Mouse (Mus musculus): ENCODE results near the gene Them5.

Them5 gene

DNA sequence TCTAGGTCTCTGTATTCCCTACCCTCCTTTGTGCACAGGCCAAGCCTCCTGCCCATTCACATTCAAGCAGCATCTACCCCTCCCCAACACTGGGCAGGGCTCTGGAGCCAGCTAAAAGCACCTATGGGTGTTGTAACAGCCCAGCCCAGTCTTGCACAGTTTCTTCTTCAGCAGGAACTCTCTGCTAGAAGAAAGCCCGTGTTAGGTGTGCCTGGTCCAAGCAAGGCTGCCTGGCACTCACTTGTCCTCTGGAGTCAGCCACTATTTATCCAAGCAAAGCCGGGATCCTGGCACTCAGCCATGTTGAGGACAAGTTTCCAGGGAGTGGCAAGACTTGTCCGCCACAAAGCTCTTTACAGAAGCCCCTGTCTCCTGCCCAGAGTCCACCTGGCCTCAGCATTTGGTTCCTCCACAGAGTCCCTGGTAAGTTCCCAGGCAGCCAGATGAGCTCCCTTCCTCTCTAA is at the start of gene Them5:
Gene Them5 (plus strand): TSS at position 141 of the 464 bp plus-strand sequence.
- no peak for DNase-seq (ENCODE audit: low spot score)

DNA sequence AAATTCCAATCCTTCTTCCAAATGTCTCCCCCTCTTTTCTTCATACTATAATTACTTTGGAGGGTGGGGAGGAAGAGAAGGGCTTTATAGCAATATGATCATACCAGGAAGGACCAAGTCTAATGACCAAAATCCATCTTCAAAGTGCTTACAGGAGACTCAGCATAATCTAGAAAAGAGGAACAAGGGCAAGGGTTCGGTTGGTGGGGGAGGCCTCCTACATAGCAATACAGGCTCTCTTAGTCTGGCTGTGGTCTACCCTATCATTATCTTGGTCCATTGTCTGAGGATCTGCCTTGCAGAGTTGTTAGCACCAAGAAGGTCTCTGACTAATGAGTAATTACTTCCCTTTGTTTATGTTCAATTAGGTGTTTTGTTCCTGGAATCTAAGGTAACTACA is 36.4 kb upstream of the Them5 start:
- DNase-seq (ENCODE audit: low spot score), result no peak

GRCm38 (mm10) chr3:94306975-94307374 is 34.9 kb upstream of the Them5 start:
- no peak for DNase-seq (ENCODE audit: low spot score)

DNA sequence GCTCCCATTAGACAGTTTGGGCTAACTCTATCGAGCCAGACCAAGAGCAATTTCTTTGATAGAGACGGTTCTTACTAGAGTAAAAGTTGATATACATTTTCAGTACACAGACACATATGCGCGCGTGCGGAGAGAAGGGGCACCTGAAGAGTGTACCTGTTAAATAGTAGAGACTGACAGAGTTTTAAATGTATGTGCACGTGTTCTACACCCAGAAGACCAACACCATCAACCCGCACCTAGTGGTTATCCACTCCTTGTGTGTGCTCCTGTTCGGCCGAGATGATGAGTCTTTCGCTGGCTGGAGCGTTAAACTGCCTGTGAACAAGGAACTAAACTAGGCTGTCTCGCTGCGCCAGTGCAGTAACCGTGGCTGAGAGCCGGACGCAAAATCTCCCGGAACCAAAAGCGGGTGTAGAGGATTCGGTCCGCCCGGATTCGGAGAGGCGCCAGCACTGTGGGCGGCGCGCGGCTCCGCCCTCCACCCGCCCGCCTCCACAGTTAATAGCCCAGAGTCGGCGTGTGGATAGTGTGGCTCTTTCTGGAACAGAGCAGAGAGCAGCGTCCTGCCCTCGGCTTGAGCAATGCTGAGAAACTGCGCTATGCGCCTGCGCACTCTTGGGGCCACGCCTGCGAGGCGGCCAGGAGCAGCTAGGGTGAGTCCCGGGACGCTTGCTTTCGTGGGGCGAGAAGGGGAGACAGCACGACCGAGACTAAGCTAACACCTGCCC is 32.1 kb upstream of the Them5 start, which contains the start of gene Them4:
Gene Them4 (plus strand): TSS at position 457 of the 731 bp plus-strand sequence.
- peak; percentile 96 for DNase-seq (ENCODE audit: low spot score)

DNA sequence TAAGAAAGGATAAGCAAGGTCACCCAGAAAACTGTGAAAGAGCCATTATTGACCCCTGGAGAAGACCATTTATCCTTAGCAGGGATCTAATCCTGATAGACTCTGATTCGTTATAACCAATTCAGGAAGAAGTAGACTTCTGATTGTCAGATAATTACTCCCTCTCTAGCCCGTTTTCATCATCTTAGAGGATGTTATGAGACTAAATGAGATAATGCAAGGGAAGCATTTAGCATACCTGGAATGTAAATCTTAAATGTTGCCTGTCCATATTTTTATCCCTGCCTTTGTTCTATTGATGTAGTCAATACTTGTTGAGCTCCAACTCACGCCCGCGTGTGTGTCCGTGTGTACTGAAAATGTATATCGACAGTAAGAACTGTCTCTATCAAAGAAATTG is 31.4 kb upstream of the Them5 start:
- no peak for DNase-seq (ENCODE audit: low spot score)

- DNase-seq (ENCODE audit: low spot score), result no peak
These were observed 31.0 kb upstream of the Them5 start for GRCm38 (mm10) chr3:94310911-94311310.

DNA sequence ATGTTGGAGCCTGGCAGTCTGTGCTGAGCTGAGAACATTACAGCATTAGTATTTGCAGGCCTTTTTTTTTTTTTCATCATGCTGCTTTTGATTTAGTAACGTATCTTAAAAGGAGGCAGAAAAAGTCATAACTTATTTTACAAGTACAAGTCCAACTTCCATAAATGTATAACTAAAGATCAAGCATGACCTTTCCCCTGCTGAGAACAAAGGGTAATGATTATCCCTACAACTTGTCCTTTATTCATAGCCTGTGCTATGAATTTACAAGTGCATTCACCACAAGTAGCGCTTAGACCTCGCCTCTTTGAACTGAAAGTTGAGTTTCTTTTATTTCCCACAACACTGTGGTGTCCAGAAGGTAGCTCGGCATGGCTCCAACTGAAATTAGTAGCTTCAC is 30.5 kb upstream of the Them5 start:
- DNase-seq (ENCODE audit: low spot score), result no peak

DNA sequence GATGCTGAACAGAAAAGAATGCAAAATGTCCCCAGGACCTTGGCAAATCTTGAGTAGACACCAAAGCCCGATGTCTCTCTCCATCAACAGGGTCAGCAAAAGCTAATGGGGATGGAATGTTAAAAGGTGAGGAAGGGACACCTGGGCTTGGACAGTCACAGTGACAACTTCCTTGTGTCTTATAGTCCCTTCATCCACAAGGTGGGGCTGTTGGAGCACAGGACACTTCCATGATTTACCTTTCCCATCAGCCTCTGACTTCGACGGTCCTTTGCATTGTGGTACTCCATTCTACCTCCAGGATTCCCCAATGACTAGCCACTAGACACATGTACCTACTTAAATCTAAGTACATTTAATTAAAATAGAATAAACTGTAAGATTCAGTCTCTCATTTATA is 13.2 kb upstream of the Them5 start:
- no peak for DNase-seq (ENCODE audit: low spot score)

- DNase-seq (ENCODE audit: low spot score), result no peak
These were observed 7.5 kb upstream of the Them5 start for GRCm38 (mm10) chr3:94334442-94334841.

DNA sequence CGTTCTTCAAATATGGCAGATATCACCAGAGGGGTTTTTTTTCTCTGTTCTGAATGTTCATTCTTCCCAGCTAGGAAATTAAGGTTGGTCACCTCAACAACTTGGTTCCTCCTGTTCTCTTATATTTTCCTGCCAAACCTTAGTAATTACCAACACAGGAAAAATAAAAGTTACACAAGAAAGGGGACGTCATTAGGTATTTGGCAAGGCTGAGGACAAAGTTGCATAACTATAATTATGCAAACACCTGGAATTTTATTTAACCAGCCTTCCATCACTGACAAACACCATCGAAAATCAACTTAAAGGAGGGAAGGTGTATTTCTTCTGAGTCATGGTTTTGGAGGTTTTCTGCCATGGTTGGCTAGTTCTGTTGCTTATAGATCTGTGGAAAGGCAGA is 3.4 kb upstream of the Them5 start:
- DNase-seq (ENCODE audit: low spot score), result no peak

DNA sequence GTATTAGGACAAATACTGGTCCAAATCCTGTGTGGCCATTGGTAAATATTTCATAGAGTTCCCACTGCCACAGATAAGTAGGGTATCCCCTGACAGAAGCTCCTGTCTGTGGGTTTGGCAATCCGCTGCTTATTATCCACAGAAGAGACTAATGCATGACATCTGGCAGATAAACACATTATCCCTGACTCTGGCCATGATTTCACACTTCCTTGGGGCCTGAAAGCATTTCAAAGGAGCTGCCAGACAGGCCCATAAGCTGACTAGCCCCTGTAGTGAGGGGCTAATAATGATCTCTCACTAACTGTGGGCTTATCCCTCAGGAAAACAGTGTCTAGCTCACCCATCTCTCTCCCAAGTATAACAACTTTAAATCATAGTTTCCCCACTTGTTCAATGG is 653 bp downstream of the Them5 start:
- DNase-seq (ENCODE audit: low spot score), result no peak

GRCm38 (mm10) chr3:94344182-94344581 is 2.3 kb downstream of the Them5 start:
- DNase-seq (ENCODE audit: low spot score), result no peak

DNA sequence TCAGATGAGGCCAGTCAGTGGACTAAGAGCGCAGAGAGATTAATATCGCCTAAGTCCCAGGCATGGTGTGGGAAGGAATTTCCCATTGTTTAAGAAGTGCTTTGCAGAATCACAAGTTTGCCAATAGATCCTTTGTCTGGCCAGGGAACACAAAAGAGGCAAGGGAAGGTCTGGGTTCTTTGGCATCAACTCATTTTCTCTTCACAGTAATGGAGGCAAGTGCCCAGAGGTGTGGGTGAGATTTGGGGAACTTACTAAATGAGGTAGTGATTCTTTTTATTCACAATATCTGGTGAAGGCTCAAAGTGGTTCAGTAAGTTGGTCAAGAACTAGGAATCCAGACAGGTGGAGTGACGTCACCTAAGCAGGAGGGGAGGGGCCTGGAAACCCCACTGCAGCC is 3.0 kb downstream of the Them5 start:
- no peak for DNase-seq (ENCODE audit: low spot score)

DNA sequence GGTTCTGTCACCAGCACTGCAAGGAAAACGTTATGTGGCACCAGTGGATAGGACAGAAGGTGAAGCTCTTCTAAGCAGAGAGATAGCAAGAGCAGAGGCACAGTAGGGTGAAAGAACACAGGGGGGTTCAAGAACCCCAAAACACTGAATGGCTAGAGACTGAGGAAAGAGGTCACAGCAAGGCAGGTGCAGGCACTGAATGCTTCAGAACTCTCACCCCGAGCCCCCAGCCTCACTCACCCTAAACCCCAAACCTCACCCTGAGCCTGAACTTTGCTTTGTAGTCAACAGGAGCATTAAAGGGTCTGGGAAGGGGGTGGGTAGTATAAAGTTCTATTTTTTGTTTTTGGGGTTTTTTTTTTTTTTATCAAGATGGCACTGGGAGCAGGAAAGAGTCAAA is 6.2 kb downstream of the Them5 start:
- DNase-seq (ENCODE audit: low spot score), result no peak

GRCm38 (mm10) chr3:94360812-94361211 is 18.9 kb downstream of the Them5 start:
- DNase-seq (ENCODE audit: low spot score), result no peak

- DNase-seq (ENCODE audit: low spot score), result no peak
These were observed 20.2 kb downstream of the Them5 start, which contains the start of gene C2cd4d for GRCm38 (mm10) chr3:94362138-94362537. C2cd4d (plus strand) TSS chr3:94362438.

DNA sequence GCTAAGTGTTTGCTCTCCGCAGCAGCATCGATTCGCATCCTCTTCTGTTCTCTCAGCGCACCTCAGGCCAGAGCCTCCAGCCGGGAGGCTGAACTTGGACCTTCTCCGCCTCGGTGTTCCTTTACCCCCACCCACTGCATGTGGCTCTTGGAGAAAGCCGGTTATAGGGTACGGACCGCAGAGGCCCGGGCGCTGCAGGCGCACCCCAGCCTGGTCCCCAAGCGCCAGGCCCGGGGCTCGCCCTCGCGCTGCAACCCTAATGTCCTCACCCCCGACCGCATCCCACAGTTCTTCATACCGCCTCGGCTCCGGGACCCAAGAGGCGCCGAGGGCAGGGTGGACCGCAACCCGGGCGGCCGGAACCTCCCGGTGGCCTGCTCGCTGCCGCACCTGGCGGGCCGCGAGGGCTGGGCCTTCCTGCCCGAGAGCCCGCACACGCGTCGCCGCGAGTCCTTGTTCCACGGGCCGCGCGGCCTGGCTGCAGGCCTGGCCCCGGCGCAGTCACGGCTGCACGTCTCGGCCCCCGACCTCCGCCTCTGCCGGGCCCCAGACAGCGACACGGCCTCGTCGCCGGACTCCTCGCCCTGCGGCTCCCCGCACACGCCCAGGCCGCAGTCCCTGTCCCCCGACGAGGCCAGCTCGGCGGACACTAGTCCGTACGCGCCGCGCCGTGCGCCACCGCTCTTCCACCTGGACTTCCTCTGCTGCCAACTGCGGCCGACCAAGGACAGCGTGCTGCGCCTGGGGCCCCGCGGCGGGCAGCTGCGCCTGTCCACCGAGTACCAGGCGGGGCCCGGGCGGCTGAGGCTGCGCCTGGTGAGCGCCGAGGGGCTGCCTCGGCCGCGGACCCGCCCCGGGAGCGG is 21.6 kb downstream of the Them5 start:
- peak; percentile 50 for DNase-seq (ENCODE audit: low spot score)

GRCm38 (mm10) chr3:94364154-94364526 is 22.2 kb downstream of the Them5 start:
- DNase-seq (ENCODE audit: low spot score), result no peak

DNA sequence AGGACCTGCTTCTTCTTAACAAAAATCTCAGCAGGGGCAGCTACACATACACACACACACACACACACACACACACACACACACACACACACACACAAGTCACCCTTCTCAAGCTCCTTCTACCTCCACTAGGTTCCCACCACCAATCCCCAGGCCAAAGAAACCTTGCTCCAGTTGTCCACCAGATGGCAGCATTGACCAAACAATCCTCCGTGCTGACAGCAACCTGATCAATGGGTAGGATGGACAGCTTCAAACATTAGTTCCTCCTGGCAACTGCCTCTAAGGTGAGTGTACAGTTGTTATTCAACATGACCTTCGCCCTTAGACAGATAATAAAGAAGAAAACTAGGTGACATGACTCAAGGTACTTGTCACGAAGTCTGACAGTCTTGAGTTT is 24.9 kb downstream of the Them5 start:
- DNase-seq (ENCODE audit: low spot score), result peak; percentile 74

- no peak for DNase-seq (ENCODE audit: low spot score)
These were observed 25.6 kb downstream of the Them5 start for GRCm38 (mm10) chr3:94367511-94367910.

- DNase-seq (ENCODE audit: low spot score), result peak; percentile 25
These were observed 26.7 kb downstream of the Them5 start for GRCm38 (mm10) chr3:94368631-94369030.

DNA sequence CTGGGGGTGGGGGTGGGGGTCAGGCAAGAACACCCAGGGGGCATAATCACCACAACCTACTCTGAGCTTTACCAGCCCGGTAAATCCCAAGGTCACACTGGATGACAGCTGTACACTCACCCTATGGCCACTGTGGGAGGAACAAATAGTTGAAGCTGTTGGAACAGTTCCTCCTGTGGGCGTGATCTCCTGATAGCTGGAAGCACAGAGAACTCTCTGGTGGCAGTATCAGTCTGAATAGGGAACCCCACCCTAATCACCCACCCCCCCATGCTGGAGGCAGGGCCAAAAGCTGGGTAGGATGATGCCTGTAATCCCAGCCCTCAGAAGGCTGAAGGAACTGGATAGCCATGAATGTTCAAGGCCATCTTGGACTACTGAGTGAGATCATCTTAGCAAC is 27.8 kb downstream of the Them5 start:
- no peak for DNase-seq (ENCODE audit: low spot score)

DNA sequence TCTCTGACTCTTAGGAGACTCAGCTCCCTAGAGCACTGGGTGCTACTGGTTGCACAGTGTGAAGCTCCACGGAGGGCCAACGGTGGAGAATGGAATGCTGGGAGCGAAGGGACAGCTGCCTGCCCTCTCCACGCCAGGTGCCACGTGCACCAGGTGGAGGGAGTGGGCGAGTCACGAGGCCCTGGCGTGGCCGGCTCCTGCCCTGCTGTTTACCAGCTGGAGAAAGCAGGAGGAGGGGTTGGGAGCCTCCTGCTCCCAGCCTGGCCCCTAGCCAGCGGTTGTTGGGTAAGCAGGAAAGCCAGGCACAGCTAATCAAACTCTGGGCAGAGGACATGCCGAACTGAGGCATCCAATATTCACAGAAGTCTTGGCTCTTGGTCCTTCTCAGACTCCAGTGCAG is 29.7 kb downstream of the Them5 start:
- peak; percentile 89 for DNase-seq (ENCODE audit: low spot score)
